Mouse (Mus musculus) ovary, postnatal 14 days (tissue): ENCODE measurements around the gene Lsm14b.

Source experiments
- DNase-seq: peaks from one replicate; pipeline ENCODE4 v3.0.0; 2022; ENCODE audit warnings: low spot score

Lsm14b gene

GRCm38 (mm10) chr2:180063338-180064131 lies 38.7 kb downstream of the Lsm14b start:
- no peak for DNase-seq

- no peak for DNase-seq
These were observed 45.1 kb downstream of the Lsm14b start for GRCm38 (mm10) chr2:180069770-180070480.

GRCm38 (mm10) chr2:180070481-180071453 lies 46.0 kb downstream of the Lsm14b start, which contains the start of gene Mtg2:
Gene Mtg2, plus strand, starts transcription at chr2:180070588.
- DNase-seq = peak; percentile 94

GRCm38 (mm10) chr2:180071671-180072070 lies 46.9 kb downstream of the Lsm14b start:
- DNase-seq = no peak

- no peak for DNase-seq
These were observed 48.1 kb downstream of the Lsm14b start for GRCm38 (mm10) chr2:180072886-180073285.

- DNase-seq = no peak
These were observed 52.8 kb downstream of the Lsm14b start for GRCm38 (mm10) chr2:180077622-180078021.

- DNase-seq = no peak
These were observed 55.9 kb downstream of the Lsm14b start for GRCm38 (mm10) chr2:180080680-180081079.

- DNase-seq = no peak
These were observed 58.3 kb downstream of the Lsm14b start for GRCm38 (mm10) chr2:180083063-180083462.

GRCm38 (mm10) chr2:180084565-180084964 lies 59.8 kb downstream of the Lsm14b start:
- DNase-seq = no peak
